Mouse (Mus musculus) neural tube, embryonic 14.5 days (tissue): ENCODE results near the gene Nfia. TPM values are rescaled to one million over a fixed set of nuclear protein-coding genes. Genes with fewer than 3 reads are reported as not detected.

ENCODE experiments used
- ATAC-seq: fragments of 200-750 bp; cut with Nextera tagmentation; 2 replicates; pipeline ENCODE4 v1.8.0; 2017; ENCODE audit warnings: low read depth, mild to moderate bottlenecking, moderate TSS enrichment, moderate library complexity
- H3K27ac ChIP-seq: fragments of 300-500 bp; sonication (generic); 2 replicates; pipeline ENCODE4 v1.5.1; 2014; ENCODE audit warnings: low read depth, mild to moderate bottlenecking, control low read depth, low read length, moderate library complexity, mixed read lengths
- H3K27me3 ChIP-seq: fragments of 300-500 bp; sonication (generic); 2 replicates; pipeline ENCODE4 v1.6.1; 2014; ENCODE audit warnings: low read length; ENCODE audit not compliant: control insufficient read depth, insufficient read depth
- H3K36me3 ChIP-seq: fragments of 300-500 bp; sonication (generic); 2 replicates; pipeline ENCODE4 v1.6.1; 2014; ENCODE audit warnings: low read length, mixed read lengths; ENCODE audit not compliant: control insufficient read depth, insufficient read depth
- H3K4me1 ChIP-seq: fragments of 300-500 bp; sonication (generic); 2 replicates; pipeline ENCODE4 v1.6.1; 2014; ENCODE audit warnings: low read length; ENCODE audit not compliant: control insufficient read depth, insufficient read depth
- H3K4me2 ChIP-seq: fragments of 300-500 bp; sonication (generic); 2 replicates; pipeline ENCODE4 v1.6.1; 2014; ENCODE audit warnings: mild to moderate bottlenecking, low read depth, low read length, control low read depth
- H3K4me3 ChIP-seq: fragments of 300-500 bp; sonication (generic); 2 replicates; pipeline ENCODE4 v1.5.1; 2014; ENCODE audit warnings: low read depth, low read length, control low read depth, mixed read lengths
- H3K9ac ChIP-seq: fragments of 300-500 bp; sonication (generic); replicated peaks from 2 replicates; pipeline ENCODE4 v1.6.1; 2014; ENCODE audit warnings: low read depth, mild to moderate bottlenecking, control low read depth, low read length, mixed read lengths
- H3K9me3 ChIP-seq: fragments of 300-500 bp; sonication (generic); 2 replicates; pipeline ENCODE4 v1.6.1; 2016; ENCODE audit warnings: low read length; ENCODE audit not compliant: control insufficient read depth
- WGBS: fragments of 180-500 bp; shearing (Covaris S2); extraction: QIAGEN DNeasy Blood & Tissue Kit; methylation state at CpG from one replicate; pipeline ENCODE4 v1.1.7; 2014; 5-methylcytosine and 5-hydroxymethylcytosine counted together
- polyA plus RNA-seq: library from polyadenylated mRNA; unstranded; fragments of >200 nt; fragmentation: Nextera tagmentation; extraction: Ambion mirVana; gene quantifications from 2 replicates; pipeline ENCODE4 v1.2.1, GENCODE M21; 2014

Gene Nfia
- polyA plus RNA-seq, 1 experiment from 2014 or later, result 50.0 TPM

DNA sequence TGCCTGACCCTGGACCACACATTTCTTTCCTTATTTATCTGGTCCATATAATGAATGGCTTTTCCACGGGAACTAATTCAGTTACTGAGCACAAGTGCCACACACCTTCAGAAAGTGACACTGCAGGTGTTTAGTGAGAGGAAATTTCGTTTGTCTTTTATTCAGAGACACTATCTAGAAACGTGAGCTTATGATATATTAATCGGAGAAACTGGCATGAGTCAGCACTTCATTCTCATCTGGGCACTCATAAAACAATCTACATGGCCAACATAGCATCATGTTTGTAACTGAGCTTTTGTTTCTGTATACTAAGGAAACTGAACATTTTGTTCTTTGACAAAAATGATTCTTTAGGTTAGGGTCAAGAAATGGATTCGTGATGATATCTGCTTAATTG, 40.5 kb downstream of the Nfia start:
- H3K36me3 ChIP-seq, result no peaks in the 10 kb centered on the region
- no peak for ATAC-seq
- no peak overlapping the region for H3K27ac ChIP-seq
- H3K4me1 ChIP-seq, result no peaks in the 10 kb centered on the region
- no peak overlapping the region for H3K4me2 ChIP-seq
- H3K9ac ChIP-seq, result no peak overlapping the region
- H3K27me3 ChIP-seq, result no peaks in the 10 kb centered on the region
- no peaks in the 10 kb centered on the region for H3K9me3 ChIP-seq
- WGBS, result 81% methylated on average over 5 of the region's 5 CpGs
- no peak overlapping the region for H3K4me3 ChIP-seq

DNA sequence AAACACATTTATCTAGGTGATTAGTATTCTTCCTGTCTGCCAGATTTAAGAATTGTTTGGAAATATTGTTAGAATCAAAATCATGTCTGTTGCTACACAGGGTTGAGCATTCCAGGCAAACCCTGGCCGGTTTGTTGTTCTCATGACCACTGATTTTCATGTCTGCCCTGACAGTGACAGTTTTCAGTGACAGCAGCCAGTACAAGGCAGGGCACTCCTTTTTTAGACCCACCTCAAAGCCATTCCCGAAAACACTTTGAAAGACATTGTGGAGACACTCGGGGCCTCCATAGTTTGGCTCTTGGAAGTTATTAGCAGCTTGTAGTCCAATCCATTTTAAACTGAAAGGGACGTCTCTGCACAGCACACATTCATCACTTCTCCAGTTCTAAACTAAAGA, 41.5 kb downstream of the Nfia start:
- no peak for ATAC-seq
- H3K27me3 ChIP-seq, result no peaks in the 10 kb centered on the region
- WGBS, result 78% methylated on average over 4 of the region's 4 CpGs

GRCm38 (mm10) chr4:97814515-97814914, 42.0 kb downstream of the Nfia start:
- Histone ChIP-seq H3K27ac (no peak overlapping the region), H3K36me3 (no peaks in the 10 kb centered on the region), H3K4me1 (0 out of 2 replicates have a peak, but pooled peaks cover 6% of the 10 kb centered on the region), H3K27me3 (no peaks in the 10 kb centered on the region), H3K9me3 (no peaks in the 10 kb centered on the region), H3K9ac (no peak overlapping the region), H3K4me3 (no peak overlapping the region), H3K4me2 (no peak overlapping the region)
- WGBS, result 90% methylated on average over 7 of the region's 7 CpGs
- ATAC-seq, result no peak

More for the DNA sequence above, 41.5 kb downstream of the Nfia start:
- H3K36me3 ChIP-seq, result no peaks in the 10 kb centered on the region
- no peaks in the 10 kb centered on the region for H3K9me3 ChIP-seq
- H3K4me3 ChIP-seq, result no peak overlapping the region
- H3K27ac ChIP-seq, result no peak overlapping the region
- no peak overlapping the region for H3K4me2 ChIP-seq
- no peak overlapping the region for H3K9ac ChIP-seq
- H3K4me1 ChIP-seq, result 0 out of 2 replicates have a peak, but pooled peaks cover under 1% of the 10 kb centered on the region

GRCm38 (mm10) chr4:97816001-97816400, 43.5 kb downstream of the Nfia start:
- Histone ChIP-seq H3K4me1 (0 out of 2 replicates have a peak, but pooled peaks cover 7% of the 10 kb centered on the region), H3K27ac (no peak overlapping the region), H3K27me3 (no peaks in the 10 kb centered on the region), H3K36me3 (no peaks in the 10 kb centered on the region), H3K4me2 (no peak overlapping the region), H3K4me3 (no peak overlapping the region), H3K9me3 (no peaks in the 10 kb centered on the region), H3K9ac (no peak overlapping the region)
- no peak for ATAC-seq

DNA sequence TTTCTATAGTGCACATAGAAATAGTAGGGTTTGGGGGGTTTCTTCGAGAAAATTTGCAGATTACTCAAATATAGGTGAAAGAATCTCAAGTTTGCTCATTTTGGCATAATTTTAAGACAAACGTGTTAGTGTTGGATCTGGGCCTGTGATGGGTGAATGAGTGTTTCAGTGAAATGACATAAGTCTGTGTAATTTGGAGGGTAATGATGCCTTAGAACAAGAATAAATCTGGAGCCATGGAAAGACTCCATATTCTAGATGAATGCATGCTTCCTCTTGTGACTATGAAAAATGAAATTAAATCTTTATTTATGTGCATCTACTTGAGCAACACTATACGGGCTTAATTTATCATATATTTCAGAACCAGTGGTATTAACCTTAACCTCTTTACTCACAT, 44.2 kb downstream of the Nfia start:
- H3K9ac ChIP-seq, result no peak overlapping the region
- no peak overlapping the region for H3K27ac ChIP-seq
- H3K9me3 ChIP-seq, result no peaks in the 10 kb centered on the region
- 0 out of 2 replicates have a peak, but pooled peaks cover 7% of the 10 kb centered on the region for H3K4me1 ChIP-seq
- no peaks in the 10 kb centered on the region for H3K36me3 ChIP-seq
- H3K4me3 ChIP-seq, result no peak overlapping the region
- no peak for ATAC-seq
- 85% methylated on average over 3 of the region's 3 CpGs for WGBS
- no peaks in the 10 kb centered on the region for H3K27me3 ChIP-seq
- H3K4me2 ChIP-seq, result no peak overlapping the region

- no peaks in the 10 kb centered on the region for H3K27me3 ChIP-seq
- no peaks in the 10 kb centered on the region for H3K9me3 ChIP-seq
- 0 out of 2 replicates have a peak, but pooled peaks cover 7% of the 10 kb centered on the region for H3K4me1 ChIP-seq
- H3K9ac ChIP-seq, result no peak overlapping the region
- no peak overlapping the region for H3K4me3 ChIP-seq
- no peak overlapping the region for H3K27ac ChIP-seq
- no peak for ATAC-seq
- WGBS, result 82% methylated on average over 1 of the region's 1 CpGs
- no peak overlapping the region for H3K4me2 ChIP-seq
- no peaks in the 10 kb centered on the region for H3K36me3 ChIP-seq
Observed at GRCm38 (mm10) chr4:97817741-97818140, 45.2 kb downstream of the Nfia start.

DNA sequence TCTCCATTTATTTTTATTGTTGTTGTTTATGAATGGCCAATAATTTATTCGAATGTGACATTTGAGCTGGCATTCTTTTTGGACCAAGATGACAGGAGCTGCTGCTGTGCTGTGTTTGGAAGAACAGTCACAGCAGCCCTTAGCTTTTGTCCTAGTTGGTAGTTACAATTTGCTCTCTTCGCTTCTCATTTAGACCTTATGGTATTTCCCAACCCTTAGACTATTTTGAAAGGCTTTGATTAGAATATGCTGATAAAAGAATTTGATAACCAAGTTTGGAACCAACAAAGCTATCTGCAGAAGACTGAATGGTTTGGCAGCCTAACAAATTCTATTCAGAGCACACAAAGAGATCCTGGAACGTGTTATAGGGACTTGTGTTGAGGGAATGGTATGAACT, 46.0 kb downstream of the Nfia start:
- no peaks in the 10 kb centered on the region for H3K9me3 ChIP-seq
- no peaks in the 10 kb centered on the region for H3K27me3 ChIP-seq
- no peak overlapping the region for H3K9ac ChIP-seq
- no peak overlapping the region for H3K4me3 ChIP-seq
- 0 out of 2 replicates have a peak, but pooled peaks cover 8% of the 10 kb centered on the region for H3K4me1 ChIP-seq
- H3K4me2 ChIP-seq, result no peak overlapping the region
- no peaks in the 10 kb centered on the region for H3K36me3 ChIP-seq
- ATAC-seq, result no peak
- 83% methylated on average over 3 of the region's 3 CpGs for WGBS
- H3K27ac ChIP-seq, result no peak overlapping the region

- H3K4me1 ChIP-seq, result peaks cover 10% of the 10 kb centered on the region; the same call in 1 of the 2 replicates
- H3K9ac ChIP-seq, result no peak overlapping the region
- no peaks in the 10 kb centered on the region for H3K27me3 ChIP-seq
- no peak overlapping the region for H3K4me3 ChIP-seq
- 83% methylated on average over 8 of the region's 8 CpGs for WGBS
- no peaks in the 10 kb centered on the region for H3K36me3 ChIP-seq
- no peaks in the 10 kb centered on the region for H3K9me3 ChIP-seq
- H3K27ac ChIP-seq, result no peak overlapping the region
- no peak for ATAC-seq
- H3K4me2 ChIP-seq, result no peak overlapping the region
Observed at GRCm38 (mm10) chr4:97819101-97819500, 46.6 kb downstream of the Nfia start.

- Histone ChIP-seq H3K4me2 (no peak overlapping the region), H3K4me1 (peaks cover 14% of the 10 kb centered on the region), H3K9me3 (no peaks in the 10 kb centered on the region), H3K27ac (no peak overlapping the region), H3K36me3 (no peaks in the 10 kb centered on the region), H3K4me3 (no peak overlapping the region), H3K27me3 (no peaks in the 10 kb centered on the region), H3K9ac (no peak overlapping the region)
- 72% methylated on average over 4 of the region's 4 CpGs for WGBS
- no peak for ATAC-seq
Observed at GRCm38 (mm10) chr4:97820474-97821259, 48.1 kb downstream of the Nfia start.
